Mouse (Mus musculus): ENCODE data around the gene Adat2. TPM values are rescaled to one million over a fixed set of nuclear protein-coding genes. Genes with fewer than 3 reads are reported as not detected.
A peak's percentile ranks its signal among the peaks of the same experiment; 100 is the strongest.

The Adat2 gene
- 11.0 and 13.4 TPM in 2 replicates for polyA plus RNA-seq (2011; ENCODE audit: insufficient read depth, insufficient read length, low read depth, missing spikeins)

DNA sequence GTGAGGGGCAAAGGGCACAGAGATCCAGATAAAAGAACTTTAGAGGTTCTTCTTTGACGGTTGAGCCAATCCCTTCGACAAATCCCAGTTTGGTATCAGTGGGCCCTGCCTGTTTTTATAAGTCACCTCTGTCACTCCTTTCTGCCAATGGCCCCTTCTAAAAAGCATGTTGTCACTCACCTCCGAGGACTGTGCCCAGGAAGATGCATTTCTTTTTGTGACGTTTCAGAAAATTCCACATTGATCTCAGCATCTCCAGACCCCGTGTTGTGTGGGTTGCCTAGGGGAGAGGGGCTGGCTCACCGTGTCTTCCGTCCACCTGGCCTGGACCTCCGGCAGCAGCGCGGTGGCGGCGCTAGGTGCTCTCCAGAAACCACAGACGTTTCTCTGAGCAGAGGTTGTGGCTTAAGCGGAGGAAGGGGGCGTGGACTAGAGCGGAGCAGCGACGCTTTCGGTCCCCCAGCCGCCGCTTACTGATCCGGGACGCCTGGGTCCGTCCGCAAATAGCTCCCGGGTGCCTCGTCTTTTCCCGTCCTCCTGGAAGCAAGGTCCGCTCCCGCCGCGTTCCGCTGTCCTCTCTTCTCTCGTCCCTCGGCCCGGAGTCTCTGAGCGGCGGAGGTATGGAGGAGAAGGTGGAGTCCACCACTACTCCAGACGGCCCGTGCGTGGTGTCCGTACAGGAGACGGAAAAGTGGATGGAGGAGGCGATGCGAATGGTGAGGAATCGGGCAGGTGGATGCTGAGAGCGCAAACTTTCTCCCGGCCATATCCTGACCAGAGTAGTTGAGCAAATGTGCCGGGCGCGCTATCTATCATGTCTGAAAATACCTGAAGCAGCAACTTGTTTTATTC, at the start of gene Adat2, which contains the start of gene Pex3:
TSS of gene Adat2 (plus strand) at position 249 of the 852 bp plus-strand sequence.
TSS of gene Pex3 (minus strand) at position 497 of the 852 bp plus-strand sequence.
- H3K36me3 ChIP-seq (ENCODE audit: control insufficient read depth, insufficient read depth, low read length, poor library complexity, severe bottlenecking) = peaks cover 5% of the 10 kb centered on the region
- no peaks in the 10 kb centered on the region for H3K9me3 ChIP-seq (replicated peaks; ENCODE audit: control insufficient read depth, insufficient read depth, low read length, poor library complexity, severe bottlenecking)
- peak; percentile 60 for TF ChIP-seq EP300 (IDR thresholded peaks at IDR 0.05; ENCODE audit: insufficient read depth, low read depth, low read length)
- TF ChIP-seq POLR2A (IDR thresholded peaks at IDR 0.05; ENCODE audit: insufficient read depth, low read length) = peak; percentile 45
- TF ChIP-seq CTCF (IDR thresholded peaks at IDR 0.05; ENCODE audit: low read depth, low read length) = no peak
- no peak within 1 kb of the TSS for H3K27ac ChIP-seq (ENCODE audit: insufficient read depth, low read length)
- peak within 1 kb of the TSS; percentile 49 for H3K9ac ChIP-seq (ENCODE audit: low read depth, poor library complexity, severe bottlenecking)
- peaks cover 3% of the 10 kb centered on the region for H3K4me1 ChIP-seq (ENCODE audit: control insufficient read depth, insufficient read depth, low read length)
- no peaks in the 10 kb centered on the region for H3K27me3 ChIP-seq (ENCODE audit: control insufficient read depth, insufficient read depth, low read length, poor library complexity, severe bottlenecking)
- peak within 1 kb of the TSS; percentile 85 for H3K4me3 ChIP-seq (ENCODE audit: low read depth, low read length)

DNA sequence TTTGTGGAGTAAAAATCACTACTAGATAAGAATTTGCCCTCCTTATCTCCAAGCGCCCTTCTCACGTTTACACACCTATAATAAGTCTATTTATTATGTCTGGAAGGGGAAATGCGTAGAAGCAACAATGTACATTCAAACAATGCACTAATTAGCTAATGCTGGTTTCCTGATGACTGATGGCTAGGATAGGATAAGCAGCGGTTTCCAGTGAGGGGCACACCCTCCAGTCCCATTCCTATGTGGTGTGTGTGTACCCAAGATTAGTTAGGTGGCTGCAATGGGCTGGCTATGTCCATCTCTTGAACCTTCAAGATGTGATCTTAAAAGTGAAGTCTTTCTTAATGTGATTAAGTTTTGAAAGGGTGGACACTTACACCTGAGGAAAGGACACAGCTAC, 30.8 kb upstream of the Adat2 start:
- no peak for TF ChIP-seq EP300 (IDR thresholded peaks at IDR 0.05; ENCODE audit: insufficient read depth, low read depth, low read length)
- no peak for TF ChIP-seq CTCF (IDR thresholded peaks at IDR 0.05; ENCODE audit: low read depth, low read length)
- TF ChIP-seq POLR2A (IDR thresholded peaks at IDR 0.05; ENCODE audit: insufficient read depth, low read length) = no peak
- no peaks in the 10 kb centered on the region for H3K27me3 ChIP-seq (ENCODE audit: control insufficient read depth, insufficient read depth, low read length, poor library complexity, severe bottlenecking)

DNA sequence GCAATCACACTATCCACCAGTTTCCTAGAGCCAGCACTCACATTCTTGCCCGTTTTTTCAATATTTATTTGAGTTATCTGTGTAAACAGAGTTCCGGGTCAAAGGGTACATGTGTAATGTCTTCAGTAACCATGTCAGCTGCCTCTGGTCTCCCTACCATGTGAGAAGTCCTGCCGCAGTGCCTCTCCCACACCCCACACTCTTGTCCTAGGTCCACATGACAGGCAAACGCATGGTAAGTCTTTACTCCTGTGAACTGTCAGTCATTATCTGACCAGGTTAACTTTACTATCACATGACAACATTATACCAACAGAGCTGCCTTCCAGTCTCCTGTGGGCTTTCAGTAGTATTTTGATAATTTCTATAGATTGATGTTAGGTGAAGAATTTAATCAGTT, 24.5 kb upstream of the Adat2 start:
- Histone ChIP-seq H3K9ac (ENCODE audit: low read depth, poor library complexity, severe bottlenecking) (no peak overlapping the region), H3K9me3 (replicated peaks; ENCODE audit: control insufficient read depth, insufficient read depth, low read length, poor library complexity, severe bottlenecking) (no peaks in the 10 kb centered on the region), H3K4me1 (ENCODE audit: control insufficient read depth, insufficient read depth, low read length) (peaks cover 2% of the 10 kb centered on the region), H3K36me3 (ENCODE audit: control insufficient read depth, insufficient read depth, low read length, poor library complexity, severe bottlenecking) (peaks cover 2% of the 10 kb centered on the region), H3K27me3 (ENCODE audit: control insufficient read depth, insufficient read depth, low read length, poor library complexity, severe bottlenecking) (no peaks in the 10 kb centered on the region), H3K4me3 (ENCODE audit: low read depth, low read length) (no peak overlapping the region), H3K27ac (ENCODE audit: insufficient read depth, low read length) (no peak overlapping the region)
- no peak for TF ChIP-seq CTCF (IDR thresholded peaks at IDR 0.05; ENCODE audit: low read depth, low read length)
- TF ChIP-seq EP300 (IDR thresholded peaks at IDR 0.05; ENCODE audit: insufficient read depth, low read depth, low read length) = no peak
- no peak for TF ChIP-seq POLR2A (IDR thresholded peaks at IDR 0.05; ENCODE audit: insufficient read depth, low read length)

More for the DNA sequence above, 30.8 kb upstream of the Adat2 start:
- Histone ChIP-seq H3K9me3 (replicated peaks; ENCODE audit: control insufficient read depth, insufficient read depth, low read length, poor library complexity, severe bottlenecking) (no peaks in the 10 kb centered on the region), H3K4me1 (ENCODE audit: control insufficient read depth, insufficient read depth, low read length) (peaks cover 2% of the 10 kb centered on the region), H3K27ac (ENCODE audit: insufficient read depth, low read length) (no peak overlapping the region), H3K4me3 (ENCODE audit: low read depth, low read length) (no peak overlapping the region), H3K9ac (ENCODE audit: low read depth, poor library complexity, severe bottlenecking) (no peak overlapping the region), H3K36me3 (ENCODE audit: control insufficient read depth, insufficient read depth, low read length, poor library complexity, severe bottlenecking) (peaks cover 2% of the 10 kb centered on the region)

DNA sequence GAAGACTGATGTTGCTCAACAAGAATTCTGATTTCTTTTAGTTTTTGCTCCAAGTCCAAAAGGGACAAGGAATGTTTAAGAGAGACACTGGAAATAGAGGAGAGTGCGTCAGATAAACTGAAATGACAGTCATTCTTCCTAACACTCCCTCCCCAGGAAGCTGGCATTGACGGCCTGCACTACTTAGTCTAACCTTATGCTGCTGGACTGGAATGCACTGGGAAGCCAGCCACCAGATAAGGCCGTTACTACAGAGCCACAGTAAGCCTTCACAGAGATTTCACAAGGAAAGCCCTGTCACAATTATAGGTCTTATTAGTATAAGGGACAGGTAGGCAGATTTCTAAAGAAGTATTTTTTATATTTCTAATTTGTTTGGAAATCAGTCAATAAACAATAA, 17.9 kb upstream of the Adat2 start:
- H3K9ac ChIP-seq (ENCODE audit: low read depth, poor library complexity, severe bottlenecking) = no peak overlapping the region
- no peaks in the 10 kb centered on the region for H3K27me3 ChIP-seq (ENCODE audit: control insufficient read depth, insufficient read depth, low read length, poor library complexity, severe bottlenecking)
- TF ChIP-seq EP300 (IDR thresholded peaks at IDR 0.05; ENCODE audit: insufficient read depth, low read depth, low read length) = no peak
- H3K4me3 ChIP-seq (ENCODE audit: low read depth, low read length) = no peak overlapping the region
- H3K27ac ChIP-seq (ENCODE audit: insufficient read depth, low read length) = no peak overlapping the region
- H3K4me1 ChIP-seq (ENCODE audit: control insufficient read depth, insufficient read depth, low read length) = no peaks in the 10 kb centered on the region
- no peaks in the 10 kb centered on the region for H3K9me3 ChIP-seq (replicated peaks; ENCODE audit: control insufficient read depth, insufficient read depth, low read length, poor library complexity, severe bottlenecking)
- H3K36me3 ChIP-seq (ENCODE audit: control insufficient read depth, insufficient read depth, low read length, poor library complexity, severe bottlenecking) = no peaks in the 10 kb centered on the region; the same call in 1 of the 2 replicates

DNA sequence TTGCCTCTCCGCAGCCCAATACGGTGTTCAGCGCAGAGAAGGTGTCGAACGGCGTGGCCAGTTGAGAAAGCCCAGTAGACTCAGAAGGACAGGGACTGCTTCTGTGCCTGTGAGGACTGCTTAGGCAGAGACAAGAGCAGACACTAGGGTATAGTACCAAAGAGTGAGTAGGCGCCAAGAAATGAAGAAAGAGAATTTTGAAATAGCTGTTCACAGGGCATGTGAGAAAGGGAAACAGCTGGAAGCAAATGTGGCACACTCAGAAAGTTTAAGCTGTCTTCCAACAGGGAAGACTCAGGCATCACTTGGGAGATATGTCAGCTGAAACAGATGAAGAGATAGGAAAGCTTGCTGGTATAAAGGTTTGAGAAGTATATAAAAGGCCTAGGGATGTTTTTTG, 16.0 kb upstream of the Adat2 start:
- H3K9me3 ChIP-seq (replicated peaks; ENCODE audit: control insufficient read depth, insufficient read depth, low read length, poor library complexity, severe bottlenecking) = no peaks in the 10 kb centered on the region
- H3K36me3 ChIP-seq (ENCODE audit: control insufficient read depth, insufficient read depth, low read length, poor library complexity, severe bottlenecking) = no peaks in the 10 kb centered on the region; the same call in 1 of the 2 replicates
- no peak overlapping the region for H3K27ac ChIP-seq (ENCODE audit: insufficient read depth, low read length)
- no peak overlapping the region for H3K9ac ChIP-seq (ENCODE audit: low read depth, poor library complexity, severe bottlenecking)
- no peaks in the 10 kb centered on the region for H3K27me3 ChIP-seq (ENCODE audit: control insufficient read depth, insufficient read depth, low read length, poor library complexity, severe bottlenecking)
- no peaks in the 10 kb centered on the region for H3K4me1 ChIP-seq (ENCODE audit: control insufficient read depth, insufficient read depth, low read length)
- no peak overlapping the region for H3K4me3 ChIP-seq (ENCODE audit: low read depth, low read length)
- TF ChIP-seq POLR2A (IDR thresholded peaks at IDR 0.05; ENCODE audit: insufficient read depth, low read length) = no peak
- no peak for TF ChIP-seq CTCF (IDR thresholded peaks at IDR 0.05; ENCODE audit: low read depth, low read length)
- no peak for TF ChIP-seq EP300 (IDR thresholded peaks at IDR 0.05; ENCODE audit: insufficient read depth, low read depth, low read length)

DNA sequence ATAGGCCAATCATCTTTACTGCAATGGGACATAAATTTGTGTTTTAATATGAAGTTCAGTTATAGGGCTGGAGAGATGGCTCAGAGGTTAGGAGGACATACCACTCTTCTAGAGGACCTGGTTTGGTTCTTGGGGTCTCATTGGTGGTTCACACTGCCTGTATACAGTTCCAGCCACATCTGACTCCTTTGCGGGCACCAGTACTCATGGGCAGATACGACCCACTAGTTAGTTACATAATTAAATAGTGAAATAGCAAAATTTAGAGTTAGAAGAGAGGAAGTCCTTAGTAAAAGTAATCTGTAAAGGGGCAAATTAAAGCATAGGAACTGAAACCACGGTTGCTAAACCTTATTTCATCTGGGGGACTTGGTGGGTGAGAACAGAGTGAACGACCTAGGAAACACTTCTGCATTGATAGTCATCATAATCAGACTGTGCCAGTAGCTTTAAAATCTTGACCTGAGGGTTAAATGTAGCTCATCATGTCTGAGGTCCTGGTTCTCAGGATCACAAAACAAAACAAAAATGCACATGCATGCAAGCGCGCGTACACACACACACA, 12.8 kb upstream of the Adat2 start:
- Histone ChIP-seq H3K36me3 (ENCODE audit: control insufficient read depth, insufficient read depth, low read length, poor library complexity, severe bottlenecking) (no peaks in the 10 kb centered on the region; the same call in 1 of the 2 replicates), H3K27ac (ENCODE audit: insufficient read depth, low read length) (no peak overlapping the region), H3K4me3 (ENCODE audit: low read depth, low read length) (no peak overlapping the region), H3K9me3 (replicated peaks; ENCODE audit: control insufficient read depth, insufficient read depth, low read length, poor library complexity, severe bottlenecking) (no peaks in the 10 kb centered on the region), H3K9ac (ENCODE audit: low read depth, poor library complexity, severe bottlenecking) (no peak overlapping the region), H3K27me3 (ENCODE audit: control insufficient read depth, insufficient read depth, low read length, poor library complexity, severe bottlenecking) (no peaks in the 10 kb centered on the region), H3K4me1 (ENCODE audit: control insufficient read depth, insufficient read depth, low read length) (no peaks in the 10 kb centered on the region)
- TF ChIP-seq EP300 (IDR thresholded peaks at IDR 0.05; ENCODE audit: insufficient read depth, low read depth, low read length) (no peak), CTCF (IDR thresholded peaks at IDR 0.05; ENCODE audit: low read depth, low read length) (no peak), POLR2A (IDR thresholded peaks at IDR 0.05; ENCODE audit: insufficient read depth, low read length) (no peak)
